Mouse (Mus musculus) mature B cell (primary cell): ENCODE measurements around the gene Defa20.
"Not testable (repeated sequence)": the region's sequence is repeated elsewhere in the genome, so short reads cannot be mapped to it uniquely, and the experiment has no call there.

Experiments used
- in situ Hi-C: fragments of 300-500 bp; cut with MboI; formaldehyde crosslinking; loops from 2 replicates; pipeline ENCODE4 v1.14.3; 2019

Defa20 gene

DNA sequence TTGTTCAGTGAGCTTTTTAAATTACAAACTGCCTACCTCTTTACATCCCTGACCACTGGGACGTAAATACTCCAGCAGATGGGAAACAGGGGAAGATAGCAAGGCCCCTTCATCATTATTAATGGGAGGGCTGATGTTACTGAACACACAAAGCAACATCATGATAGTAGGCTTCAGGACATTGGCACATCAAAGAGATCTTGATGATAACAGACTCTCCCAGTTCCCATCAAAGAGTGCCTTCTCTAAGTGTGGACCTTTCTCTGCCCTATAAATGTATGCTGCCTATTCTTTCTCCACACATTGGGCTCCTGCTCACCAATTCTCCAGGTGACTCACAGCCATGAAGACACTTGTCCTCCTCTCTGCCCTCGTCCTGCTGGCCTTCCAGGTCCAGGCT lies at the start of gene Defa20:
Defa20 (plus strand) TSS at position 301 of the 400 bp plus-strand sequence.
- in situ Hi-C loops: not testable (repeated sequence)

DNA sequence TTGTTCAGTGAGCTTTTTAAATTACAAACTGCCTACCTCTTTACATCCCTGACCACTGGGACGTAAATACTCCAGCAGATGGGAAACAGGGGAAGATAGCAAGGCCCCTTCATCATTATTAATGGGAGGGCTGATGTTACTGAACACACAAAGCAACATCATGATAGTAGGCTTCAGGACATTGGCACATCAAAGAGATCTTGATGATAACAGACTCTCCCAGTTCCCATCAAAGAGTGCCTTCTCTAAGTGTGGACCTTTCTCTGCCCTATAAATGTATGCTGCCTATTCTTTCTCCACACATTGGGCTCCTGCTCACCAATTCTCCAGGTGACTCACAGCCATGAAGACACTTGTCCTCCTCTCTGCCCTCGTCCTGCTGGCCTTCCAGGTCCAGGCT lies 19.7 kb downstream of the Defa20 start, which contains the start of gene Defa32:
Defa32 (plus strand) TSS at position 301 of the 400 bp plus-strand sequence.
- in situ Hi-C loops: not testable (repeated sequence)
